In the genomic region with DNA sequence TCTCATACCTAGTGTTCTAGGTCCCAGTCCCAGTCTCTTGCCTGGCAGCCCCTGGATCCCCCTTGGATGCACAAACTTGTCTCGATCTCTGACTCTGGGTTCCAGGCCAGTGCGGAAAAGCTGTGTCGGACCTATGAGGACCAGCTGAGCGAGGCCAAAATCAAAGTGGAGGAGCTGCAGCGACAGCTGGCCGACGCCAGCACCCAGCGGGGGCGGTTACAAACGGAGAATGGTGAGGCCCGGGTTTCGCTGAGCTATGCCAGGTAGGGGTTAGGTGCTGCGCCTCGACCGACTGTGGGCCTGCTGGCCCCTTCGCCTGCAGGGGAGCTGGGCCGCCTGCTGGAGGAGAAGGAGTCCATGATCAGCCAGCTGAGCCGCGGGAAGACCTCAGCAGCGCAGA, we compare ENCODE assay signal across 12 mouse cellular contexts. TPM values are rescaled to one million over a fixed set of nuclear protein-coding genes. Genes with fewer than 3 reads are reported as not detected.
DNase-seq lines count a peak whose midpoint lies in the region; ATAC-seq and TF ChIP-seq lines count a peak whose summit lies in the region.
"Had no signal": no experiment of that assay in that cellular context is flagged by ENCODE, and none has a peak within 500 bp of the region (broad histone marks: within the 10 kb centered on the region; RNA-seq: fewer than 3 reads in every experiment).

No protein-coding gene starts in this region.

- peaks cover 40% of the 10 kb centered on the region for H3K36me3 ChIP-seq in forebrain, postnatal 0 days (ENCODE audit: insufficient read depth)
- no peaks in the 10 kb centered on the region; the same call in 1 of the 2 replicates for H3K36me3 ChIP-seq in forebrain, embryonic 11.5 days (ENCODE audit: control insufficient read depth, insufficient read depth, low read length)
- H3K36me3 ChIP-seq in neural tube, embryonic 12.5 days, result peaks cover 38% of the 10 kb centered on the region
- H3K36me3 ChIP-seq in neural tube, embryonic 15.5 days, result peaks cover 38% of the 10 kb centered on the region
- H3K36me3 ChIP-seq in embryonic facial prominence, embryonic 12.5 days, result peaks cover 37% of the 10 kb centered on the region
- peaks cover 32% of the 10 kb centered on the region for H3K36me3 ChIP-seq in midbrain, postnatal 0 days (ENCODE audit: insufficient read depth, low read length)

- no peaks in the 10 kb centered on the region for H3K9me3 ChIP-seq in forebrain, postnatal 0 days (ENCODE audit: low read length)
- H3K9me3 ChIP-seq in forebrain, embryonic 11.5 days (ENCODE audit: control insufficient read depth, low read length), result no peaks in the 10 kb centered on the region
- no peaks in the 10 kb centered on the region for H3K9me3 ChIP-seq in neural tube, embryonic 12.5 days
- no peaks in the 10 kb centered on the region for H3K9me3 ChIP-seq in neural tube, embryonic 15.5 days (replicated peaks)
- H3K9me3 ChIP-seq in embryonic facial prominence, embryonic 12.5 days, result no peaks in the 10 kb centered on the region
- H3K9me3 ChIP-seq in midbrain, postnatal 0 days (ENCODE audit: low read length), result no peaks in the 10 kb centered on the region

- ATAC-seq in forebrain, postnatal 0 days, result no peak
- ATAC-seq in forebrain, embryonic 11.5 days (replicated peaks; ENCODE audit: low FRiP score), result no peak
- ATAC-seq in neural tube, embryonic 12.5 days (ENCODE audit: low FRiP score, low read depth), result no peak
- ATAC-seq in neural tube, embryonic 15.5 days (ENCODE audit: low FRiP score), result no peak
- ATAC-seq in embryonic facial prominence, embryonic 12.5 days (ENCODE audit: insufficient number of reproducible peaks, insufficient read depth, low FRiP score, low TSS enrichment), result no peak
- no peak for ATAC-seq in midbrain, postnatal 0 days (ENCODE audit: low FRiP score)

- no peak overlapping the region for H3K27ac ChIP-seq in forebrain, postnatal 0 days (ENCODE audit: low read depth, low read length)
- H3K27ac ChIP-seq in forebrain, embryonic 11.5 days (ENCODE audit: low read depth, low read length), result no peak overlapping the region
- H3K27ac ChIP-seq in neural tube, embryonic 12.5 days, result no peak overlapping the region
- H3K27ac ChIP-seq in neural tube, embryonic 15.5 days (replicated peaks), result no peak overlapping the region
- no peak overlapping the region for H3K27ac ChIP-seq in embryonic facial prominence, embryonic 12.5 days
- no peak overlapping the region for H3K27ac ChIP-seq in midbrain, postnatal 0 days (ENCODE audit: low read depth, low read length)
- H3K27ac ChIP-seq: liver, embryonic 14.5 days had no signal

- H3K4me3 ChIP-seq in forebrain, postnatal 0 days (ENCODE audit: low read depth, low read length), result no peak overlapping the region
- no peak overlapping the region for H3K4me3 ChIP-seq in forebrain, embryonic 11.5 days (ENCODE audit: low read depth, low read length)
- H3K4me3 ChIP-seq in neural tube, embryonic 12.5 days, result no peak overlapping the region
- H3K4me3 ChIP-seq in neural tube, embryonic 15.5 days (replicated peaks), result no peak overlapping the region
- no peak overlapping the region for H3K4me3 ChIP-seq in embryonic facial prominence, embryonic 12.5 days
- no peak overlapping the region for H3K4me3 ChIP-seq in midbrain, postnatal 0 days (ENCODE audit: low read depth, low read length)

- peak; percentile 14; the same call in 1 of the 2 replicates for TF ChIP-seq CTCF in forebrain, postnatal 0 days (IDR thresholded peaks at IDR 0.05; ENCODE audit: low read depth)
- peak; percentile 7; the same call in 1 of the 2 replicates for TF ChIP-seq CTCF in midbrain, postnatal 0 days (IDR thresholded peaks at IDR 0.05)

- no peak for DNase-seq in forebrain, postnatal 0 days
- no peak for DNase-seq in forebrain, embryonic 11.5 days (ENCODE audit: low spot score)
- DNase-seq in midbrain, postnatal 0 days (ENCODE audit: low spot score), result no peak
- no peak for DNase-seq in layer of hippocampus, adult 18-20 months (ENCODE audit: low spot score in 2 of 2)
- no peak for DNase-seq in thymus, postnatal 0 days (ENCODE audit: low spot score)
- DNase-seq: heart, adult 11 months; heart, postnatal 36 days; right cerebral cortex, postnatal 14 days had no signal

- H3K9ac ChIP-seq in forebrain, postnatal 0 days, result no peak overlapping the region
- H3K9ac ChIP-seq in forebrain, embryonic 11.5 days (ENCODE audit: low read length), result no peak overlapping the region
- no peak overlapping the region for H3K9ac ChIP-seq in neural tube, embryonic 12.5 days
- no peak overlapping the region for H3K9ac ChIP-seq in neural tube, embryonic 15.5 days (replicated peaks)
- H3K9ac ChIP-seq in embryonic facial prominence, embryonic 12.5 days, result peak overlapping the region; percentile 27; the same call in 1 of the 2 replicates
- no peak overlapping the region for H3K9ac ChIP-seq in midbrain, postnatal 0 days (replicated peaks; ENCODE audit: low read length, poor library complexity, severe bottlenecking)
- H3K9ac ChIP-seq: liver, embryonic 14.5 days had no signal

- WGBS in forebrain, postnatal 0 days, result 42% methylated on average over 20 of the region's 20 CpGs
- 14% methylated on average over 20 of the region's 20 CpGs for WGBS in forebrain, embryonic 11.5 days
- 20% methylated on average over 20 of the region's 20 CpGs for WGBS in neural tube, embryonic 12.5 days
- WGBS in neural tube, embryonic 15.5 days, result 34% methylated on average over 20 of the region's 20 CpGs
- 18% methylated on average over 20 of the region's 20 CpGs for WGBS in embryonic facial prominence, embryonic 12.5 days
- 55% methylated on average over 20 of the region's 20 CpGs for WGBS in midbrain, postnatal 0 days

- 0 out of 2 replicates have a peak, but pooled peaks cover 3% of the 10 kb centered on the region for H3K4me1 ChIP-seq in forebrain, postnatal 0 days (ENCODE audit: insufficient read depth)
- peaks cover 4% of the 10 kb centered on the region; the same call in 1 of the 2 replicates for H3K4me1 ChIP-seq in forebrain, embryonic 11.5 days (replicated peaks; ENCODE audit: control insufficient read depth, insufficient read depth, low read length)
- H3K4me1 ChIP-seq in neural tube, embryonic 12.5 days, result peaks cover 33% of the 10 kb centered on the region
- H3K4me1 ChIP-seq in neural tube, embryonic 15.5 days, result peaks cover 26% of the 10 kb centered on the region
- peaks cover 20% of the 10 kb centered on the region; the same call in 1 of the 2 replicates for H3K4me1 ChIP-seq in embryonic facial prominence, embryonic 12.5 days
- H3K4me1 ChIP-seq in midbrain, postnatal 0 days (ENCODE audit: insufficient read depth, low read length), result no peaks in the 10 kb centered on the region; the same call in 1 of the 2 replicates

- no peak overlapping the region for H3K4me2 ChIP-seq in forebrain, postnatal 0 days (ENCODE audit: low read depth)
- no peak overlapping the region for H3K4me2 ChIP-seq in forebrain, embryonic 11.5 days (ENCODE audit: low read depth, low read length, severe bottlenecking)
- peak overlapping the region; percentile 31; the same call in 1 of the 2 replicates for H3K4me2 ChIP-seq in neural tube, embryonic 12.5 days (replicated peaks)
- H3K4me2 ChIP-seq in neural tube, embryonic 15.5 days, result no peak overlapping the region
- no peak overlapping the region; the same call in 1 of the 2 replicates for H3K4me2 ChIP-seq in embryonic facial prominence, embryonic 12.5 days (replicated peaks)
- H3K4me2 ChIP-seq in midbrain, postnatal 0 days (ENCODE audit: low read depth, low read length, poor library complexity, severe bottlenecking), result no peak overlapping the region

- no peaks in the 10 kb centered on the region; the same call in none of the 2 replicates for H3K27me3 ChIP-seq in forebrain, postnatal 0 days (ENCODE audit: insufficient read depth, low read length)
- peaks cover 57% of the 10 kb centered on the region for H3K27me3 ChIP-seq in forebrain, embryonic 11.5 days (ENCODE audit: control insufficient read depth, insufficient read depth, low read length)
- peaks cover 82% of the 10 kb centered on the region for H3K27me3 ChIP-seq in neural tube, embryonic 12.5 days (replicated peaks)
- H3K27me3 ChIP-seq in neural tube, embryonic 15.5 days (replicated peaks), result peaks cover 76% of the 10 kb centered on the region
- peaks cover 84% of the 10 kb centered on the region for H3K27me3 ChIP-seq in embryonic facial prominence, embryonic 12.5 days
- peaks cover 14% of the 10 kb centered on the region; the same call in 1 of the 2 replicates for H3K27me3 ChIP-seq in midbrain, postnatal 0 days (ENCODE audit: insufficient read depth, low read length)

RNA-seq across cellular contexts. Expression of a gene that starts 19.1 kb away (rescaled TPM):
- 0.29 and 1.0 TPM in 2 replicates for total RNA-seq in forebrain, postnatal 0 days (2014; rRNA removed)
- polyA plus RNA-seq in forebrain, postnatal 0 days (2015; fragmentation: Nextera tagmentation; extraction: Ambion mirVana), result 1.3 and 2.0 TPM in 2 replicates
- 0.27 and 0.31 TPM in 2 replicates for polyA plus RNA-seq in forebrain, embryonic 11.5 days (2014; fragmentation: Nextera tagmentation; extraction: Ambion mirVana)
- polyA plus RNA-seq in neural tube, embryonic 12.5 days (2016; fragmentation: Nextera tagmentation; extraction: Ambion mirVana), result 0.78 and 1.3 TPM in 2 replicates
- polyA plus RNA-seq in neural tube, embryonic 15.5 days (2015; fragmentation: Nextera tagmentation; extraction: Ambion mirVana), result 1.0 and 1.9 TPM in 2 replicates
- 1.3 and 1.4 TPM in 2 replicates for polyA plus RNA-seq in embryonic facial prominence, embryonic 12.5 days (2016; fragmentation: Nextera tagmentation; extraction: Ambion mirVana)
- 0.14 and 0.38 TPM in 2 replicates for total RNA-seq in midbrain, postnatal 0 days (2014; rRNA removed)
- polyA plus RNA-seq in midbrain, postnatal 0 days (2015; fragmentation: Nextera tagmentation; extraction: Ambion mirVana), result 1.5 and 3.4 TPM in 2 replicates
- 1 to 10 TPM; 3.0 to 4.9 TPM for total RNA-seq in layer of hippocampus, adult 18-20 months (2021)
- 0.17 and 0.18 TPM in 2 replicates for polyA plus RNA-seq in thymus, postnatal 0 days (2015; fragmentation: Nextera tagmentation; extraction: Ambion mirVana)

RNA-seq across cellular contexts. Expression of a gene that starts 37.5 kb away (rescaled TPM):
- total RNA-seq in forebrain, postnatal 0 days (2014; rRNA removed), result 10.0 and 11.9 TPM in 2 replicates
- polyA plus RNA-seq in forebrain, postnatal 0 days (2015; fragmentation: Nextera tagmentation; extraction: Ambion mirVana), result 10.1 and 11.9 TPM in 2 replicates
- 18.1 and 22.3 TPM in 2 replicates for polyA plus RNA-seq in forebrain, embryonic 11.5 days (2014; fragmentation: Nextera tagmentation; extraction: Ambion mirVana)
- 15.5 and 16.1 TPM in 2 replicates for polyA plus RNA-seq in neural tube, embryonic 12.5 days (2016; fragmentation: Nextera tagmentation; extraction: Ambion mirVana)
- 15.9 and 21.7 TPM in 2 replicates for polyA plus RNA-seq in neural tube, embryonic 15.5 days (2015; fragmentation: Nextera tagmentation; extraction: Ambion mirVana)
- 28.0 and 28.9 TPM in 2 replicates for polyA plus RNA-seq in embryonic facial prominence, embryonic 12.5 days (2016; fragmentation: Nextera tagmentation; extraction: Ambion mirVana)
- 9.2 and 12.9 TPM in 2 replicates for total RNA-seq in midbrain, postnatal 0 days (2014; rRNA removed)
- 11.6 and 12.1 TPM in 2 replicates for polyA plus RNA-seq in midbrain, postnatal 0 days (2015; fragmentation: Nextera tagmentation; extraction: Ambion mirVana)
- total RNA-seq in layer of hippocampus, adult 18-20 months (2021), result 10 to 100 TPM; 23.4 to 24.7 TPM
- 29.4 and 33.8 TPM in 2 replicates for polyA plus RNA-seq in thymus, postnatal 0 days (2015; fragmentation: Nextera tagmentation; extraction: Ambion mirVana)
